Mouse (Mus musculus) G1E (cell line): ENCODE results near the gene Mamdc4.

Source experiments
- CTCF ChIP-seq: IDR thresholded peaks from 2 replicates; pipeline ENCODE4 v1.5.1; 2012; ENCODE audit warnings: low read depth, low read length, inconsistent platforms, mixed read lengths
- POLR2AphosphoS5 ChIP-seq: IDR thresholded peaks from 2 replicates; pipeline ENCODE4 v1.6.1; 2012; ENCODE audit warnings: low read depth, low read length, inconsistent platforms; ENCODE audit not compliant: insufficient replicate concordance

- TF ChIP-seq CTCF (no peak), POLR2AphosphoS5 (no peak)
These were observed 39.8 kb downstream of the Mamdc4 start for GRCm38 (mm10) chr2:25534866-25535182.
